Mouse (Mus musculus) lung, adult 2 months (tissue): ENCODE measurements around the gene Vwa7.

Experiments
- CTCF ChIP-seq: fragments of 200-500 bp; IDR thresholded peaks from 2 replicates; pipeline ENCODE4 v1.5.1; 2011; ENCODE audit warnings: mild to moderate bottlenecking, low read length, control low read depth; ENCODE audit not compliant: insufficient read depth
- POLR2A ChIP-seq: fragments of 200-500 bp; IDR thresholded peaks from 2 replicates; pipeline ENCODE4 v1.6.1; 2011; ENCODE audit warnings: low read depth, mild to moderate bottlenecking, control low read depth, low read length, borderline replicate concordance; ENCODE audit errors: extremely low read depth

GRCm38 (mm10) chr17:34975581-34976492, 40.5 kb upstream of the Vwa7 start:
- TF ChIP-seq CTCF (no peak), POLR2A (no peak)
